Mouse (Mus musculus) heart, embryonic 16.5 days (tissue): ENCODE measurements at regions not wholly inside any gene's neighbourhood (a gene's known extent, or its start where the extent isn't known, plus 50 kb on each side); places are given as distances from the start of the nearest gene placed in this dataset.

Source experiments
- ATAC-seq: fragments of 200-750 bp; cut with Nextera tagmentation; replicated peaks from 2 replicates; pipeline ENCODE4 v1.8.0; 2017; ENCODE audit warnings: moderate number of reproducible peaks; ENCODE audit not compliant: insufficient read depth, low FRiP score; ENCODE audit errors: extremely low read depth
- H3K27ac ChIP-seq: fragments of 300-500 bp; sonication (generic); 2 replicates; pipeline ENCODE4 v1.5.1; 2014; ENCODE audit warnings: mild to moderate bottlenecking, low read length, control low read depth, moderate library complexity
- H3K27me3 ChIP-seq: fragments of 300-500 bp; sonication (generic); 2 replicates; pipeline ENCODE4 v1.6.1; 2014; ENCODE audit warnings: low read length, mixed read lengths; ENCODE audit not compliant: control insufficient read depth, insufficient read depth
- H3K36me3 ChIP-seq: fragments of 300-500 bp; sonication (generic); 2 replicates; pipeline ENCODE4 v1.6.1; 2014; ENCODE audit not compliant: control insufficient read depth, insufficient read depth
- H3K4me1 ChIP-seq: fragments of 300-500 bp; sonication (generic); 2 replicates; pipeline ENCODE4 v1.6.1; 2014; ENCODE audit warnings: low read length, mixed read lengths; ENCODE audit not compliant: control insufficient read depth, insufficient read depth
- H3K4me2 ChIP-seq: fragments of 300-500 bp; sonication (generic); 2 replicates; pipeline ENCODE4 v1.6.1; 2014; ENCODE audit warnings: low read depth, mild to moderate bottlenecking, control low read depth, low read length
- H3K4me3 ChIP-seq: fragments of 300-500 bp; sonication (generic); 2 replicates; pipeline ENCODE4 v1.5.1; 2014; ENCODE audit warnings: mild to moderate bottlenecking, control low read depth, low read length
- H3K9ac ChIP-seq: fragments of 300-500 bp; sonication (generic); 2 replicates; pipeline ENCODE4 v1.6.1; 2014; ENCODE audit warnings: low read length, control low read depth
- H3K9me3 ChIP-seq: fragments of 300-500 bp; sonication (generic); replicated peaks from 2 replicates; pipeline ENCODE4 v1.6.1; 2016; ENCODE audit warnings: low read length; ENCODE audit not compliant: control insufficient read depth
- WGBS: fragments of 180-500 bp; shearing (Covaris S2); extraction: QIAGEN DNeasy Blood & Tissue Kit; methylation state at CpG from one replicate; pipeline ENCODE4 v1.1.7; 2014; 5-methylcytosine and 5-hydroxymethylcytosine counted together

DNA sequence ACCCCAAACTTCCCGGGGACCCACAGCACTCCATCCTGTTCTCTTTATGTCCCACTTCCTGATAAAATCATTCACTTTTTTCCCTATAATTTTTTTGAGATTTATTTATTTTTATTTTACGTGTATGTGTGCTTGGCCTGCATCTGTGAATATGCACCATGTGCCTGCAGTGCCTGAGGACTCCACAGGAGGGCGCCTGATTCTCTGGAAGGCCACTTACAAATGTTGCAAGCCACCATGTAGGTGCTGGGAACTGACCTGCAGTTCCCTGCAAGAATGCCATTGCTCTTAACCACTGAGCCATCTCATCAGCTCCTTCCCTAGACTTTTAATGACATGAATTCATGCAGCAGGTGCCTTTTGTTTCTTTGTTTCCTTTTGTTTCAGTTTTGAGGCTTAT is 134.9 kb upstream of the Zfp64 start:
- Histone ChIP-seq H3K4me1 (no peaks in the 10 kb centered on the region), H3K4me3 (no peak overlapping the region), H3K36me3 (no peaks in the 10 kb centered on the region), H3K9me3 (peaks cover 5% of the 10 kb centered on the region), H3K4me2 (no peak overlapping the region), H3K27me3 (no peaks in the 10 kb centered on the region), H3K27ac (no peak overlapping the region), H3K9ac (no peak overlapping the region)
- ATAC-seq = no peak
- WGBS = 70% methylated on average over 3 of the region's 3 CpGs

DNA sequence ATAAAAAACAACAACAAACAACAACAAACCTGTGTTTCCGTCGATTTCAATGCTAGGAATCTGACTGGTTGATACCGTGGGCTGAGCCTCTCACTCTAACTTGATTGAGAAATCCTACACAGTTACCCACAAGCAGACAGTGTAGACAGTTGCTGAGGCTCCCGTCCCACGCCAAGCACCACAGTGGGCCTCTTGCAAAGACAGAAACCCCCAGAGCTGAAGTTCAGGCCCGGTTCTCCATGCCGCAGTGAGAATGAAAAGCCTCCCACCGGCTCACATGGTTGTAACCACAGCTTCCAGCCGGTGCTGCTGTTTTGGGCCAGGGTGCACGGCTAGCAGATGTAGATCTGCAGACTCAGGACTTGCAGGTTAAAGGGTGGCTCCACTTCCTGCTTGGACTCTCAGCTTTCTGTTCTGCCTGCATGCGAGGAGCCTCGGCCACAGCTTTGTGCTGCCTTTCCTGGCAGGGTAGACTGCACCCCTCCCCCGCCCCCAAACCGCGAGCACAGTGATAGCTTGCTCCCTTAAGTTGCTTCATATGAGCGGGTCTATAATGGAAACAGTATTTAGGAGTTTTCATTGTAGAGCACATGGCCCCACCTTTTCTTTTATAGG is 133.6 kb upstream of the Zfp64 start:
- no peak for ATAC-seq
- 63% methylated on average over 16 of the region's 16 CpGs for WGBS
- Histone ChIP-seq H3K9me3 (peaks cover 5% of the 10 kb centered on the region), H3K9ac (no peak overlapping the region), H3K4me3 (no peak overlapping the region), H3K27ac (no peak overlapping the region), H3K36me3 (no peaks in the 10 kb centered on the region), H3K27me3 (no peaks in the 10 kb centered on the region), H3K4me2 (no peak overlapping the region), H3K4me1 (no peaks in the 10 kb centered on the region)

DNA sequence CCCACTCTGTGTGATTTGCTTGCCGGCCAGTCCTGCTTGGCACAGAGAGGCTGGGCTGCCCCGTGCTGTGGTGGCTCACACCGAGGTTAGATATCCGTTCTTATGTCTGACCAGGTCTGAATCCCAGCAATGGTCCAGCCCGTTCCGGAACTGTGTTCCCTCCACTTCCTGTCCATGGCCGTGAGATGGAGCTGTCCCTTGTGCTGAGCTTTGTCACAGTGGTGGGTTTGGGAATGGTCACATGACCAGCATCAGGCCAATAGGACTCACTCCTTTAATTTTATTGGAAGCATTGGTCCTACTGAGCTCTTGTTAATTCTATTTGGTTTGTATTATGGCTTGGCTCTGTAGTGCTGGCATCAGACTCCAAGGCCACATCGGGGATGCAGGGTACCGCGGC is 132.9 kb upstream of the Zfp64 start:
- 69% methylated on average over 10 of the region's 10 CpGs for WGBS
- peaks cover 5% of the 10 kb centered on the region for H3K9me3 ChIP-seq

DNA sequence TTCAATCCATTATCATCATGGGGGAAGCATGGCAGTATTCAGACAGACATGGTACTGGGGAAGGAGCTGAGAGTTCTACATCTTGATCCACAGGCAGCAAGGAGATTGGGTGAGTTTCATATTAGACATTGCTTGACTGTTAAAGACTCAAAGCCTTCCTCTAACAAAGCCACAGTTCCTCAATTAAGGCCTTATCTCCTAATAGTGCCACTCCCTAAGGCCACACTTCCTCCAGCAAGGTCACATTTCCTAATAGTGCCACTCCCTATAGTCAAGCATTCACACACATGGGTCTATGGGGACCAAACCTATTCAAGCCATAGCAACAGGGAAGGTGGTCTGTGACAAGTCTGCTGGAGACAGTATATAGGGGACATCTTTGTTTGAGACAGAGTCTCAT is 115.9 kb upstream of the Zfp64 start:
- no peak overlapping the region for H3K9ac ChIP-seq
- H3K36me3 ChIP-seq = no peaks in the 10 kb centered on the region
- H3K4me1 ChIP-seq = no peaks in the 10 kb centered on the region
- ATAC-seq = no peak
- no peaks in the 10 kb centered on the region for H3K27me3 ChIP-seq
- no peak overlapping the region for H3K27ac ChIP-seq
- no peak overlapping the region for H3K4me3 ChIP-seq
- H3K9me3 ChIP-seq = peaks cover 11% of the 10 kb centered on the region; the same call in 1 of the 2 replicates
- H3K4me2 ChIP-seq = no peak overlapping the region

More for the DNA sequence above, 132.9 kb upstream of the Zfp64 start:
- no peak overlapping the region for H3K9ac ChIP-seq
- H3K27me3 ChIP-seq = no peaks in the 10 kb centered on the region
- no peak overlapping the region for H3K4me2 ChIP-seq
- no peaks in the 10 kb centered on the region for H3K4me1 ChIP-seq
- no peak for ATAC-seq
- H3K36me3 ChIP-seq = no peaks in the 10 kb centered on the region
- no peak overlapping the region for H3K27ac ChIP-seq
- no peak overlapping the region for H3K4me3 ChIP-seq

DNA sequence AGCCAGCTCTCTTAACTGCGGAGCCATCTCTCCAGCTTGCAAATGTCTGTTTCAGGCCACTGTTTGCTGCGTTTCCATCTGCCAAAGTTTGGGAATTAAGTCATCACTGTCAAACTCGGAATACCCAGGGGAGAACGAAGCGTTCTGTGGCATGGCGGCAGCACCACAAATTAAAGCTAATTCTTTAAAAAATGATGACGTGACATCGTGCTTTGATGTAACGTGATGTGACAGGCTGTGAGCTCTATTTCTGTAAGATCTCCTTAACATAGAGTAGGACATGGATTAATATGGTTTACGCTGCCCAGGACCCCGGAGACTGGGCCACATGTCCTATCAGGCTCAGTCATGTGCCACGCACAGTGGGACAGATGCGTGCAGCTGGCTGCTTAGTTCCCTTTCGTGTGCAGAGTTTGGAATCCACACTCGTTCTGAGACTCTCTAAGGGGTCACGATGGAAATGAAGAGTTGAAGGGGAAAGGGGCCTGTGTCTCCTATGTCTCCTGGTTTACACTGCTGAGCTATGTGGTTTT is 109.8 kb upstream of the Zfp64 start:
- H3K4me3 ChIP-seq = no peak overlapping the region
- WGBS = 85% methylated on average over 16 of the region's 16 CpGs
- H3K9me3 ChIP-seq = no peaks in the 10 kb centered on the region
- 0 out of 2 replicates have a peak, but pooled peaks cover 4% of the 10 kb centered on the region for H3K27me3 ChIP-seq
- H3K36me3 ChIP-seq = no peaks in the 10 kb centered on the region
- H3K27ac ChIP-seq = no peak overlapping the region
- H3K4me2 ChIP-seq = no peak overlapping the region
- peaks cover 11% of the 10 kb centered on the region for H3K4me1 ChIP-seq
- ATAC-seq = no peak
- no peak overlapping the region for H3K9ac ChIP-seq

DNA sequence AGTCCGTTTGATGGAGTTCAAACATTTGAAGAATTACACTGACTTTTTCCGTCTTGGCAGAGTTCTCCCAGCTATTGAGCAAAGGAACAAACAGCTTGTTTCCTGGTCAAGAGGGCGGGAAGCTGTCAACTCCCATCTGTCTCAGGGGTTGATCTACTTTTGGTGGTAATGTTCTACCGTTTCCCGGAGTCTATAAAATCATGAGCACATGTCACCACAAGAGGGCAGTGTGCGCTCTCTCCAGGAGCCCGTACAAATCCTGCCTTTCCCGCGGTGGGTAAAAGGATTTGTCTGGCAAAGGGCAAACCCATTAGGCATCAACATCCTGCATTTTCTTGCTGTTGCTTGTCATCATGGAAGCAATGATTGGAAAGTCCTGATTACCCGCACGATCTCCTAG is 106.1 kb upstream of the Zfp64 start:
- Histone ChIP-seq H3K9ac (no peak overlapping the region), H3K9me3 (peaks cover 8% of the 10 kb centered on the region), H3K27me3 (0 out of 2 replicates have a peak, but pooled peaks cover 4% of the 10 kb centered on the region), H3K4me1 (peaks cover 11% of the 10 kb centered on the region), H3K27ac (no peak overlapping the region), H3K4me2 (peak overlapping the region; percentile 32), H3K4me3 (no peak overlapping the region), H3K36me3 (no peaks in the 10 kb centered on the region)
- peak; percentile 49; the same call in 1 of the 2 replicates for ATAC-seq
- 4% methylated on average over 11 of the region's 11 CpGs for WGBS

DNA sequence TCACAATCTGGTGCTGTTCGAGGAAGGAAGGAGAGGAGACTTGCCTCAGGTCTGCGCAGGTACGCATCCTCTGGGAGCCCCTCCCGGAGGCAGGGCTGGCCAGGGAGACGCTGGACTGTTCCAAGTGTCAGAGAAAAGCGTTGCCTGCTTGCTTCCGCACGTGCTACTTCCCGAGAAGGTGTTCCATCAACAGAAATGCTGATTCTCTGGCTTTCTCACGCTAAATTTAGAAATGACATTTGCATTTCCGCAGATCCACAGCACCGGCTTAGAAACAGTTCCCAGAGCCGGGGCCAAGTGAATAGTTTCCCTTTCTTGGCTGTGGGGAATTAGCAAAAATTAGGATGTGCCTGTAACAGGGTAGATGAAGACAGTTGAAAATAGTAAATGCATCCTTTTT is 105.1 kb upstream of the Zfp64 start:
- ATAC-seq = no peak
- H3K27me3 ChIP-seq = 0 out of 2 replicates have a peak, but pooled peaks cover 4% of the 10 kb centered on the region
- H3K9me3 ChIP-seq = peaks cover 8% of the 10 kb centered on the region
- H3K27ac ChIP-seq = no peak overlapping the region
- H3K36me3 ChIP-seq = no peaks in the 10 kb centered on the region
- 31% methylated on average over 13 of the region's 13 CpGs for WGBS
- H3K4me1 ChIP-seq = peaks cover 11% of the 10 kb centered on the region
- no peak overlapping the region for H3K9ac ChIP-seq
- H3K4me2 ChIP-seq = no peak overlapping the region
- no peak overlapping the region for H3K4me3 ChIP-seq

DNA sequence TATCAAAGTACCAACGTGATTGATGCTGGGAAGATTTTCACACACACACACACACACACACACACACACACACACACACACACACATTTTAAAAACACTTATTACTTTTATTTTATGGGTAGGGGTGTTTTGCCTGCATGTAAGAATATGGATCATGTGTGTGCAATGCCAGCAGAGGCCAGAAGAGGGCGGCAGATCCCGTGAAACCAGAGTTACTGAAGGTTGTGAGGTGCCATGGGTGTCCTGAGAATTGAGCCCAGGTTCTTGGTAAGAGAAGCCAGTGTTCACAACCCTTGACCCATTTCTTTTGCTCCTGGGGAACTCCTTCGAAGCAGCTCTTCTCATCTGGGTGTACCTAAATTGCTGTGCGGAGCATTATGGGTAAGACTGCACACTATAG is 102.4 kb upstream of the Zfp64 start:
- 69% methylated on average over 5 of the region's 5 CpGs for WGBS
- Histone ChIP-seq H3K4me3 (no peak overlapping the region), H3K4me1 (peaks cover 11% of the 10 kb centered on the region), H3K9me3 (peaks cover 10% of the 10 kb centered on the region), H3K4me2 (no peak overlapping the region), H3K36me3 (no peaks in the 10 kb centered on the region), H3K27ac (no peak overlapping the region), H3K27me3 (0 out of 2 replicates have a peak, but pooled peaks cover 3% of the 10 kb centered on the region), H3K9ac (no peak overlapping the region)
- ATAC-seq = no peak

DNA sequence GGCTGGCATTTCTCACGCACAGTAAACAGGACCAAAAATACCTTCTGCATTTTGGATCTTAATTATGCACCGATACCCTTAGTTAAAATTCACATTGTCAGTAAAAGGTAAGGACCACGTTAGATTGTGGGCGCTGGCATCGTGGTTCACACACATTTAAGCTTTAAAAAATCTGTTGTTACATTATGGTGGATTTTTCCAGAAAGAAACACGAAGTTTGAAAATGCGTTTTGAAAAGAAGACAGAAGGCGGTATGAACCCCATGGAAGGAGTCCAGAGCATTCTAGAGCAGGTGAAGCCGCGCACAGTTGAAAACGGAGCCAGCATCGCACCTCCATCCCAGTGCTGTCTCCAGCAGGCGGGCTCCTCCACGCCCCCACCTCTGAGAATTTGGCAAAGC is 94.6 kb upstream of the Zfp64 start:
- H3K27me3 ChIP-seq = no peaks in the 10 kb centered on the region
- 0 out of 2 replicates have a peak, but pooled peaks cover 2% of the 10 kb centered on the region for H3K9me3 ChIP-seq
- H3K4me1 ChIP-seq = no peaks in the 10 kb centered on the region
- WGBS = 84% methylated on average over 14 of the region's 14 CpGs
- H3K9ac ChIP-seq = no peak overlapping the region
- no peak overlapping the region for H3K4me2 ChIP-seq
- H3K4me3 ChIP-seq = no peak overlapping the region
- no peaks in the 10 kb centered on the region for H3K36me3 ChIP-seq
- H3K27ac ChIP-seq = no peak overlapping the region
- ATAC-seq = no peak
